ENCODE assay signal across 9 mouse cellular contexts in the genomic region with DNA sequence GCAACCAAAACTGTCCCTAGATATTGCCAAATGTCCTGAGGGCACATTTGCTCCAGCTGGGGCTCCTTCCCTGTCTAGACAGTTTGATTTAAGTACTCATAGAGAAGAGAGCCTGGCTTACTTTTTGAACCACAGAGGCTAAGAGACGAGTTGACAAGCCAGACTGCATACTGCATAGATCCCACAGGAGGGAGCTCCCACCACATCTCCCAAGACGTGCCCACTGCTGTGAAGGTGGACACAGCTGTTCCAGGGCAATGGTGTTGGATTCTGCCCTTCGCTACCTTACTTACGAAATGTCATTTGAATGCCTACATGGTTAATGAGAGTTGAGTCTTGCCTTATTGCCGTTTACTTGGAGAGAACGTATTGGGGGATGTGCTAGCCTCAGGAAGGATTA. TPM values are rescaled to one million over a fixed set of nuclear protein-coding genes. Genes with fewer than 3 reads are reported as not detected.
DNase-seq lines count a peak whose midpoint lies in the region; ATAC-seq and TF ChIP-seq lines count a peak whose summit lies in the region.
"Had no signal": no experiment of that assay in that cellular context is flagged by ENCODE, and none has a peak within 500 bp of the region (broad histone marks: within the 10 kb centered on the region; RNA-seq: fewer than 3 reads in every experiment).

No protein-coding gene starts in this region.

- H3K9me3 ChIP-seq in midbrain, embryonic 13.5 days = no peaks in the 10 kb centered on the region
- no peaks in the 10 kb centered on the region for H3K9me3 ChIP-seq in midbrain, embryonic 15.5 days
- H3K9me3 ChIP-seq in forebrain, embryonic 10.5 days = no peaks in the 10 kb centered on the region

- no peak overlapping the region for H3K4me3 ChIP-seq in midbrain, embryonic 13.5 days (replicated peaks)
- no peak overlapping the region for H3K4me3 ChIP-seq in midbrain, embryonic 15.5 days
- H3K4me3 ChIP-seq in embryonic fibroblast, embryonic 13.5 days (ENCODE audit: insufficient read depth, low read length) = no peak overlapping the region
- H3K4me3 ChIP-seq in forebrain, embryonic 10.5 days = no peak overlapping the region

- no peak overlapping the region for H3K9ac ChIP-seq in midbrain, embryonic 13.5 days (replicated peaks)
- no peak overlapping the region for H3K9ac ChIP-seq in midbrain, embryonic 15.5 days

- H3K27ac ChIP-seq in midbrain, embryonic 13.5 days = no peak overlapping the region
- no peak overlapping the region for H3K27ac ChIP-seq in midbrain, embryonic 15.5 days
- H3K27ac ChIP-seq in embryonic fibroblast, embryonic 13.5 days (ENCODE audit: insufficient read depth, low read length) = no peak overlapping the region
- H3K27ac ChIP-seq in forebrain, embryonic 10.5 days = no peak overlapping the region

- no peaks in the 10 kb centered on the region for H3K27me3 ChIP-seq in midbrain, embryonic 13.5 days
- no peaks in the 10 kb centered on the region for H3K27me3 ChIP-seq in midbrain, embryonic 15.5 days (replicated peaks)
- no peaks in the 10 kb centered on the region for H3K27me3 ChIP-seq in forebrain, embryonic 10.5 days (ENCODE audit: poor library complexity, severe bottlenecking)

- WGBS in midbrain, embryonic 13.5 days = 54% methylated on average over 6 of the region's 6 CpGs
- WGBS in midbrain, embryonic 15.5 days = 47% methylated on average over 6 of the region's 6 CpGs
- 61% methylated on average over 6 of the region's 6 CpGs for WGBS in forebrain, embryonic 10.5 days

- peaks cover 9% of the 10 kb centered on the region for H3K4me1 ChIP-seq in midbrain, embryonic 13.5 days (replicated peaks)
- peaks cover 10% of the 10 kb centered on the region; the same call in 1 of the 2 replicates for H3K4me1 ChIP-seq in midbrain, embryonic 15.5 days
- no peaks in the 10 kb centered on the region for H3K4me1 ChIP-seq in embryonic fibroblast, embryonic 13.5 days (ENCODE audit: control insufficient read depth, insufficient read depth, low read length)
- peaks cover 1% of the 10 kb centered on the region; the same call in 1 of the 2 replicates for H3K4me1 ChIP-seq in forebrain, embryonic 10.5 days

- H3K36me3 ChIP-seq in midbrain, embryonic 13.5 days = no peaks in the 10 kb centered on the region
- H3K36me3 ChIP-seq in midbrain, embryonic 15.5 days (replicated peaks) = no peaks in the 10 kb centered on the region
- no peaks in the 10 kb centered on the region for H3K36me3 ChIP-seq in forebrain, embryonic 10.5 days (replicated peaks)

- H3K4me2 ChIP-seq in midbrain, embryonic 13.5 days (replicated peaks) = no peak overlapping the region
- H3K4me2 ChIP-seq in midbrain, embryonic 15.5 days = no peak overlapping the region

- TF ChIP-seq POLR2A in embryonic fibroblast, embryonic 13.5 days (IDR thresholded peaks at IDR 0.05; ENCODE audit: low read depth, low read length) = no peak

- TF ChIP-seq CTCF in embryonic fibroblast, embryonic 13.5 days (IDR thresholded peaks at IDR 0.05; ENCODE audit: borderline replicate concordance, insufficient read depth, low read length) = peak; percentile 57; the same call in 1 of the 2 replicates

- DNase-seq in frontal cortex, postnatal 25 days (ENCODE audit: low spot score in 2 of 2) = no peak
- peak; percentile 47 for DNase-seq in retina, postnatal 1 day
- DNase-seq in forebrain, embryonic 10.5 days (ENCODE audit: extremely low spot score, low spot score) = no peak

- peak; percentile 85 for ATAC-seq in frontal cortex, adult (ENCODE audit: low TSS enrichment)
- 0 out of 2 replicates have a peak, but pooled peaks have one; percentile 48 for ATAC-seq in midbrain, embryonic 13.5 days
- no peak for ATAC-seq in midbrain, embryonic 15.5 days (replicated peaks)
- no peak for ATAC-seq in megakaryocyte, adult 5-6 weeks (ENCODE audit: poor library complexity, severe bottlenecking)
- ATAC-seq: CD4-positive, CD25-positive, alpha-beta regulatory T cell, adult 4 months had no signal

RNA-seq across cellular contexts. Expression of a gene that starts 6.2 kb away (rescaled TPM):
- 90.5 and 101 TPM in 2 replicates for polyA plus RNA-seq in midbrain, embryonic 13.5 days (2015; fragmentation: Nextera tagmentation; extraction: Ambion mirVana)
- polyA plus RNA-seq in midbrain, embryonic 15.5 days (2015; fragmentation: Nextera tagmentation; extraction: Ambion mirVana) = 103 and 105 TPM in 2 replicates
- polyA plus RNA-seq in embryonic fibroblast, embryonic 13.5 days (2011; ENCODE audit: insufficient read length, low read depth, missing spikeins) = 81.2 and 96.4 TPM in 2 replicates
- total RNA-seq in megakaryocyte, adult 5-6 weeks (2015) = 22.9 and 29.5 TPM in 2 replicates
- total RNA-seq in megakaryocyte, adult 5-6 weeks (2017) = 14.5 and 16.7 TPM in 2 replicates
- 126 and 138 TPM in 2 replicates for polyA plus RNA-seq in forebrain, embryonic 10.5 days (2016; fragmentation: Nextera tagmentation; extraction: Ambion mirVana)

RNA-seq across cellular contexts. Expression of a gene that starts 35.7 kb away (rescaled TPM):
- polyA plus RNA-seq in midbrain, embryonic 13.5 days (2015; fragmentation: Nextera tagmentation; extraction: Ambion mirVana) = 13.6 and 13.9 TPM in 2 replicates
- polyA plus RNA-seq in midbrain, embryonic 15.5 days (2015; fragmentation: Nextera tagmentation; extraction: Ambion mirVana) = 14.7 and 15.7 TPM in 2 replicates
- 21.0 and 28.9 TPM in 2 replicates for polyA plus RNA-seq in embryonic fibroblast, embryonic 13.5 days (2011; ENCODE audit: insufficient read length, low read depth, missing spikeins)
- total RNA-seq in megakaryocyte, adult 5-6 weeks (2015) = 9.7 and 10.4 TPM in 2 replicates
- total RNA-seq in megakaryocyte, adult 5-6 weeks (2017) = 4.8 and 8.1 TPM in 2 replicates
- polyA plus RNA-seq in forebrain, embryonic 10.5 days (2016; fragmentation: Nextera tagmentation; extraction: Ambion mirVana) = 14.9 and 15.4 TPM in 2 replicates

Comparison
In these comparisons a context has a peak if more than half of its experiments do, and no peak if none do; other contexts are left out.
1. ATAC-seq: peak in frontal cortex, adult (single experiment) and midbrain, embryonic 13.5 days (single experiment); none in midbrain, embryonic 15.5 days (single experiment) and megakaryocyte, adult 5-6 weeks (single experiment).